Mouse (Mus musculus) adrenal gland (tissue): ENCODE data around the gene Mpzl1.

Experiments
- intact Hi-C: fragments of 180-260 bp; cut with DNase I; formaldehyde crosslinking; loops from one replicate; pipeline ENCODE4 v1.15.1; 2025

Gene Mpzl1

GRCm38 (mm10) chr1:165617166-165617891, 17.0 kb downstream of the Mpzl1 start:
- intact Hi-C loops: no loop called here

DNA sequence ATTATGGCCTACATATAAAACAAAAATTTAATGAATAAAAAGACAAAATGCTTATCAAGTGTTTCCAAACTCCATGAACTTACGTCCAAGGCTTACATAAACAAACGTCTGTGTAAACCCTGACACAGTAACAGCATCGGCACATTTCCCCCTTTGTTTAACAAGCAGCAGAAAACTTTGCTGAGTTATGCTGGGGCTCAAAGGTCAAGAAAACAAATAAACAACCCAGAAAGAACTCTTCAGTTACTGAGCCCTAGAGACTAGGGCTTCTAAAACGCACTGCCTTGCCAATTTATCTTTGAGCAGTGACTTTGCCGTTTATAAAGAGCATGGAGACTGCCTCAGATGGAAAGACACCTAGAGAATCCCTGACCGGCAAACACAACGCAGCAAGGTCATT, 17.7 kb downstream of the Mpzl1 start:
- intact Hi-C loops: no loop called here

GRCm38 (mm10) chr1:165614793-165615192, 19.5 kb downstream of the Mpzl1 start:
- intact Hi-C loops: no loop called here

DNA sequence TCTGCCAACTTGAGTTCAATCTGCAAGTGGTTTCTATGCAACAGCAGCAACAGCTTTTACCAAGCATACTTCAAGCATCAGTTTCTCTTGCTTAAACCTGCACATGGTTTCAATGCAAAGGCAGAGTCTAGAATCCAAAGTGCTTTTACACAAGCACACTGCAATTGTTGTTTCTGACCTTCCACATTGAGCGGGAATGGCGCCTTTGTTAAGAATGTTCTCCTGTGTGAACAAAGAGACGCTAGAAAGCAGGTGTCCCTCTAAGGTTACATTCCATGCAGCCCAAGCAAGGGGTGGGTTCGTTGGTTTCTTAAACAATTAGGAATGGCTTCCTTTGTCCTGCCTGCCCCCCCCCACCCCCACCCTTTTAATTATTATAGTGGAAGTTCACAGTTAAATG, 20.4 kb downstream of the Mpzl1 start:
- intact Hi-C loops: no loop called here

- intact Hi-C loops: no loop called here
Observed at GRCm38 (mm10) chr1:165612714-165613113, 21.6 kb downstream of the Mpzl1 start.

DNA sequence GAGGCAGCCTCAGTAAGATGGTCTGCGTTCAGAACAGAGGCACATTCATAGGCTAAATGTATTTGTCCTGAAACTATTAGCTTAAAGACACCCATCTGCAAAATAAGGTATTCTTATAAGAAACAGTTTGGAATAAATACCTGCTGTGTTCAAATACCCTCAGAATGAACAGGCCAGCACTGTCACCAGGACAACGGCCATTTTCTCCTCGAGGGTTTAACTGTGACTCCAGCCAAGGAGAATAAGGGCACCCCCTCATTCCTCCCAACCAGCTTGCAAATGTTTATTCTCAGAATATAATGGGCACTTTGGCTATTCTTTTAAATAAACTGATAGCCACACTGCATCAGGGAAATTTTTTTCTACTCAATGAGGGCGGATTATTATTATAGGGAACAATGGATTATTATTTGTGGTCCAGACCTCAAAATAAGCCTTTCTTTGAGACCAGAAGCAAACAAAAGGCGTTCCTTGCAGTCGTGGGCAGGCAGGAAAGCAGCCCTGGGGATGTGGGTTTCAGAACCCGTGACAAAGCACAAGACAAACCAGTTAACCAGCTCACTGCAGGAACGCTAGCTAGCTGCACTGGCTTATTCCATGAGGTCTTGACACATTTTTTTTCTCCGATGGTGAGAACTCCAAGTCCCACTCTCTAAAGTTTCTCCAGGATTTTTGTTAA, 23.9 kb downstream of the Mpzl1 start:
- intact Hi-C loops: no loop called here

DNA sequence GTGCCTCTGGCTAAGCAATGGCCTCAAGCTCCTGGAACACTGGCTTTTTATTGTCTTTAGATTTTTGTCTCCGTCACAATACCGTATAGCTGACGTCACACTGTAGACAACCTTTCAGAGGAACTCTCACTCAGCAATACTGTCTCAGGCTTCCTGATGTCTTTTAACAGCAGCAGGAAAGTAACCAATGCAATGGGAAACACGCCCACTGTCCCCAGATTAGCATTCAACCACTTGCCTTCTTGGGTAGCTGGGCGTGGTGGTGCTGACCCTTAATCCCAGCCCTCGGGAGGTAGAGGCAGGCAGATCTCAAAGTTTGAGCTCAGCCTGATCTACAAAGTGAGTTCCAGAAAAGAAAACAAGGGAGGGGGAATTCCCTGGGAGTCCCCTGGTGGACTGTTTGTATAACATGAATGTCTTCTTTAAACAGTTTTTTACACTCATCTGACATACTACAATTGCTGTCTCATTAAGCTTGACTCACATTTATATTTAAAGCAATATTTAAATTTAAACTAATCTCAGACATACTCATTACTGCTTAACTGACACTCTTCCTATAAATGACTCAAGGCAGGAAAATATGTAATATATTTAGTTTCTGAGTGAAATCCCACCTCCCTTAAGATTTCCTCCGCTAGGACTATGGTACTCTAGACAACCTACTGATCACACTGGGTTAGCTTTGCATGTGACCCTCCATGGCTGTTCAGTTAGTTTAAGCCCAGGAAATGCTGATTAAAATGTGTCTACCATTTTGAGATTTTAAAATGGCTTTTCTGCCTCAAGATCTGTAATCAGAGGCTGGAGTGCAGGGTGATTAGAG, 24.6 kb downstream of the Mpzl1 start:
- intact Hi-C loops: no loop called here

DNA sequence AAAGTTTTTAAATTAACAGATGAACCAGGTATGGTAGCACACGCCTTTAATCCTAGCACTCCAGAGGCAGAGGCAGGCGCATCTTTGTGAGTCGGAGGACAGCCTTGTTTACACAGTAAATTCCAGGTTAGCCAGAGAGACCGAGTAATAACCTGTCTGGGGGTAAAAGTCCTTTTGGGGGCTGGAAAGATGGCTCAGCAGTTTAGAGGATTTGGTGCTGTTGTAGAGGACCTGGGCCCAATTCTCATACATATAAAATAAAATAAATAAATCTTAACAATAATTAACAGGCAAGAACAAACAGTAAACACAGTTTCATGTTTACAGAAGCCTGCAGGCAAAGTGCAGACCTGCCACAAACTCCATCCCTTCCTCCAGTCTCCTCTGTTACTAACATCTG, 25.4 kb downstream of the Mpzl1 start:
- intact Hi-C loops: no loop called here

DNA sequence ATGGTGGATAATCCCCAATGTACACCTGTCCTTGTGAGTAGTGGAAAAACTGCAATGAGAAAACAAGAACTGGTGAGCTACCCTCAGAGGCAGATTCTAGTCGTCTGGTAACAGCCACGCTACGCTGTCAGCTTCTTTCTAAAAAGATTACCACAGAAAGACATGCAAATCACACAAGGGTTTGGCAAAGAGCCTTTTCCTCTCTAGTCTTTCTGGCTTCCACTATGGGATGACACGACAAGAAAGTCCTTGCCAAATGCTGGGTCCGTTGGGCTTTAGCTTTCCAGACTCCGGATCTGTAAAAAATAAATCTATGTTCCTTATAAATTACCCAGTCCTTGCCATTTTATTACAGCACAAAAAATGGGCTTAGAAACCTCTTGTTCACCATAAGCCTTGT, 28.6 kb downstream of the Mpzl1 start:
- intact Hi-C loops: no loop called here

GRCm38 (mm10) chr1:165605108-165605507, 29.2 kb downstream of the Mpzl1 start:
- intact Hi-C loops: no loop called here

- intact Hi-C loops: no loop called here
Observed at GRCm38 (mm10) chr1:165604203-165604602, 30.1 kb downstream of the Mpzl1 start.

DNA sequence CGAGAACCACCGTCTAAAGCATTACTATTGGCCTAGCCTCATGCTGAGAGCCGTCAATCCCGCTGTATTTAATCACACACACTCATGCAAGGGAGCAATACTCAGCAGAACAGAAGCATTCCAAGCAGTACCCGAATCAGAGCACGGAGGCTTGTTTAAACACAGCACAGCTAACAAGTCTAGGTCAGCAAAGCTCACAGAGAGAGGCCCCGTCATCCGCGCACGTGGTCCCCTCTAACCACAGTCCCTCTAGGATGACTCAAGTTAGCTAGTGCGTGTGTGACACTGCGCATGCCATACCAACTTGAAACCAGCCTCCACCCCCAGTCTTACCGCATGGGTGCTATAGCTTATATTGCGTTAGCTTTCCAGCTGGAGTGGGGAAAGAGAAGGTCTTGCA, 31.1 kb downstream of the Mpzl1 start:
- intact Hi-C loops: no loop called here

- intact Hi-C loops: no loop called here
Observed at GRCm38 (mm10) chr1:165601775-165602280, 32.5 kb downstream of the Mpzl1 start.

- intact Hi-C loops: no loop called here
Observed at GRCm38 (mm10) chr1:165594699-165595421, 39.5 kb downstream of the Mpzl1 start.

DNA sequence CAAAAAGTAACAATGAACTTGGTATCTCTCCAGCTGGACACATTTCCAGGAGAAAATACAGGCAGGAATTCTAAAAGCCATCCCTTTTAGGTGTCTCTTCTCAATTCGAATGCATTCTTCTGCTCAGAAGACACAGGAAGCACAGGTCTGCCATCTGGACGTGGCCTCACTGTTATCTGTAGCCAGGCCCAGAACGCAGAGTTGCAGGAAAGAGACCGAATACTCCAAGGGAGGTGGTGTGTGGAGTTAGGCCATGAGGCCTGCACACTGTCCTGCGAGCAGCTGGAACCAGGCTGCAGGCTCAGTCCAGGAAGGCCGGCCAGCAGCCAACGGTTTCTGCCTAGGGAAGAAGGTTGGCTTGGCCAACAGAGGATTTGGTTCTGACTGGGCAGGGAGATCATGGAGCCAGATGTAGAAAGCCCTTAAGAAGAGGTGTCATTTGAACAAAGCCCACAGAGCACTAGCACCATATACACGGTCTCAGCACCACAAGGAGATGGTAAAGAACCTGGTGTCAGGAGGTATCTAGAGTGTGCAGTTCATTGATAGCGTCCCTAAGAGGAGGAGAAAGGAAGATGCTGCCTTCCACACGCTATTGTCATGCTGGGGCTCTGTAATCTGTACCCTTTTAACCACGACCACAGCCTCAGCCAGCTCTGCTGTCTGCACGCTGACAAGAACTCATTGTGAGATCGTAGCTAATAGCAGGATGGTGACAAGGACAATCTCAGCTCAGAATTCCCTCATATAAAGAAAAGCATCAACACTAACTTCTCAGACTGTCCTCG, 41.8 kb downstream of the Mpzl1 start:
- intact Hi-C loops: no loop called here

DNA sequence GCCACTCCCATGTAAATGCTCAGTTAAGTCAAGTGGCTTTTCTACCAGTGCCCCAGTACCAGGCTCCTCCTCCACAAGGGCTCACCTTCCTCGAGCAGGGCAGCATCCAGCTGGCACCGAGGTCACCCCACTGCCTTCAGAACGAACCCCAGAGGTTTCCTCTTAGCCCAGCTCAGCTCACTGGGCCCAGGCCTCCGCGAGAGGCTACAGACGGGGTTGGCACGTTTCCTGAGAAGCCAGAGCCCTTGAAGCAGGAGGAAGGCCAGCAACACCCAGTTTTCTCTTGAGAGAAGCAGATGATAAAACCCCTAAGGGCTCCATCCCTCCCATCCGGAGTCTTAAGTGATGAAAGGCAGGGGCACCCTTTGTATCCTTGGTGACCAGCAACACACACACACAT, 43.6 kb downstream of the Mpzl1 start:
- intact Hi-C loops: no loop called here

DNA sequence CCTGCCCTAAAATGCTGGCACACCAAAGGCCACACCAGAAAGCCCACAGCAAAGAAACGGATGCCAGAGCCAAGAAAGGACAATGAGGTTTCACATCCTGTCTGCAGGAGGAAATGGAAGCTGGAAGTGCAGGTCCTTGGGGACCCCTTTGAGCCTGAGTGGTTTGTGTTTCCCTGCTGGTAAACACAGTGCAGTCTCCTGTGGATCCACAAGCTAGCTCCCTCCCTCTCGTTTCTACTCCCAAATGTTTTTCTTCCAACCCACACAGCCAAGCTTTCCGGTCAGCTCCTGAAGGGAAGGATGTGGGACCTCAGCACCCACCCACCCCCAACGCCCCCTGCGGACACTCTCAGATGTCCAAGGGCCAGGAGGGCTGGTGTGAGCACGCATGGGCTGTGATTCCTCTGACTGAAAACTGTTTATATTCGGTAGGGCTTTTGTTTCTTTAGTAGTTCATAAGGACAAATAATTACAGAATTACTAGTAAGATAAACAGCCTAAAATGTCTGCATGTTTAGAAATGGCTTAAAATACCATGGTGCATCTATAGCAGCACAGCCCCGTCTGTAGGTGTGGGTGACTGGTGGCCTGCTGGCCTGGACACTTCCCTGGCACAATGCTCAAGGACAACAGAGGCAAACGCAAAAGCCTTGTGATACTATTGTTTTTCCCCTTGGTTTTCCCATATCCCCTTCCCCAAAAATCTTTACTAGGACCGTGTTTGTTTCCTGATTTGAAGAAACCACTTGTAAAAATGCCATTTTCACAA, 44.9 kb downstream of the Mpzl1 start:
- intact Hi-C loops: loop anchor here (10.0 kb wide), 1 partner anchor 205 kb away; no protein-coding TSS in a partner anchor

DNA sequence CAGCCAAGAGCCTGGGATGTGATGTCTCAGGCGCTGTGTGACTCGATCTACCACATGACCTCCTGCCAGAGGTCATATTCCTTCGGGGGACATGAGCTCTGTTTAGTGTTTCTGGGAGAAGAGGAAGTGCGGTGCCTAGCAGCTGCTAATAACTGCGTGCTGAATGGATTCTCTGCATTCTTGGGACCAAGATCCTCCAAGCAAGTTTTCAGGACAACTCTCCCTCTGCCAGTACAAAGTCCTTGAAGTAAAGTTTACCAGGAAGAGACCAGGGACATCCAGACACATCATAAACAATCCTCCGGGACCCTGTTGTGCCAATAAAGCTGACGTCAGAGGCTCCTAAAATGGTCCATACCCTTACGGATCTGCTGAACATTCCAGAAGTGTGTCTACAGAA, 46.5 kb downstream of the Mpzl1 start:
- intact Hi-C loops: loop anchor here (10.0 kb wide), 1 partner anchor 203 kb away; no protein-coding TSS in a partner anchor

GRCm38 (mm10) chr1:165586366-165586765, 48.0 kb downstream of the Mpzl1 start:
- intact Hi-C loops: loop anchor here (10.0 kb wide), 1 partner anchor 202 kb away; no protein-coding TSS in a partner anchor
